Mouse (Mus musculus) large intestine, adult 2 months (tissue): ENCODE data around the gene Shbg. TPM values are rescaled to one million over a fixed set of nuclear protein-coding genes. Genes with fewer than 3 reads are reported as not detected.
"Not testable (repeated sequence)": the region's sequence is repeated elsewhere in the genome, so short reads cannot be mapped to it uniquely, and the experiment has no call there.

ENCODE experiments used
- DNase-seq: peaks from one replicate; pipeline ENCODE4 v3.0.0-alpha.2; 2012; ENCODE audit warnings: low read depth, low spot score
- WGBS: fragments of 180-500 bp; shearing (Covaris S2); methylation state at CpG from one replicate; pipeline ENCODE4 v1.1.7; 2018; 5-methylcytosine and 5-hydroxymethylcytosine counted together
- polyA plus RNA-seq: library from polyadenylated mRNA; depleted of rRNA; stranded (reverse); fragments of >200 nt; gene quantifications from 2 replicates; pipeline ENCODE4 v1.2.3, GENCODE M21; 2012

The Shbg gene
- polyA plus RNA-seq, 1 experiment, result not detected

- under 1% methylated on average over 48 of the region's 50 CpGs for WGBS
These were observed 15.6 kb upstream of the Shbg start for GRCm38 (mm10) chr11:69633128-69633866.

GRCm38 (mm10) chr11:69632284-69633089 is 14.8 kb upstream of the Shbg start, which contains the start of gene Fxr2:
Fxr2 (plus strand) TSS chr11:69632990.
- WGBS, result under 1% methylated on average over 55 of the region's 56 CpGs
- peak; percentile 100 for DNase-seq

More at GRCm38 (mm10) chr11:69633128-69633866, 15.6 kb upstream of the Shbg start:
- no peak for DNase-seq

GRCm38 (mm10) chr11:69629802-69630201 is 12.1 kb upstream of the Shbg start:
- DNase-seq, result no peak
- 62% methylated on average over 1 of the region's 1 CpGs for WGBS

GRCm38 (mm10) chr11:69628286-69628685 is 10.6 kb upstream of the Shbg start:
- DNase-seq, result peak; percentile 70
- WGBS, result 35% methylated on average over 6 of the region's 6 CpGs

- WGBS, result 72% methylated on average over 2 of the region's 2 CpGs
- not testable (repeated sequence) for DNase-seq
These were observed 6.6 kb upstream of the Shbg start for GRCm38 (mm10) chr11:69624339-69624738.

GRCm38 (mm10) chr11:69623006-69623405 is 5.3 kb upstream of the Shbg start:
- no peak for DNase-seq
- 67% methylated on average over 4 of the region's 4 CpGs for WGBS

GRCm38 (mm10) chr11:69622406-69622805 is 4.7 kb upstream of the Shbg start:
- 7% methylated on average over 6 of the region's 6 CpGs for WGBS
- no peak for DNase-seq

- WGBS, result 10% methylated on average over 20 of the region's 20 CpGs
- no peak for DNase-seq
These were observed 4.0 kb upstream of the Shbg start, which contains the start of gene Sat2 for GRCm38 (mm10) chr11:69621571-69622268. Sat2 (plus strand) TSS chr11:69622024.

GRCm38 (mm10) chr11:69620394-69621081 is 2.8 kb upstream of the Shbg start:
- DNase-seq, result no peak
- WGBS, result 54% methylated on average over 7 of the region's 7 CpGs

- DNase-seq, result no peak
- 50% methylated on average over 10 of the region's 10 CpGs for WGBS
These were observed 924 bp downstream of the Shbg start for GRCm38 (mm10) chr11:69616781-69617180.

- WGBS, result 48% methylated on average over 11 of the region's 11 CpGs
- not testable (repeated sequence) for DNase-seq
These were observed 3.5 kb downstream of the Shbg start for GRCm38 (mm10) chr11:69614257-69614588.

- DNase-seq, result peak; percentile 43
- 7% methylated on average over 19 of the region's 19 CpGs for WGBS
These were observed 4.0 kb downstream of the Shbg start for GRCm38 (mm10) chr11:69613553-69614256.

GRCm38 (mm10) chr11:69610899-69611298 is 6.8 kb downstream of the Shbg start:
- 57% methylated on average over 4 of the region's 4 CpGs for WGBS
- DNase-seq, result no peak

GRCm38 (mm10) chr11:69609416-69609815 is 8.3 kb downstream of the Shbg start:
- WGBS, result 74% methylated on average over 7 of the region's 7 CpGs
- no peak for DNase-seq

- 82% methylated on average over 3 of the region's 3 CpGs for WGBS
- DNase-seq, result no peak
These were observed 9.2 kb downstream of the Shbg start for GRCm38 (mm10) chr11:69608525-69608924.

- no peak for DNase-seq
- 61% methylated on average over 2 of the region's 2 CpGs for WGBS
These were observed 10.9 kb downstream of the Shbg start for GRCm38 (mm10) chr11:69606832-69607231.

- no peak for DNase-seq
- WGBS, result 75% methylated on average over 2 of the region's 2 CpGs
These were observed 11.3 kb downstream of the Shbg start for GRCm38 (mm10) chr11:69606491-69606795.

- no peak for DNase-seq
- 2% methylated on average over 32 of the region's 32 CpGs for WGBS
These were observed 11.8 kb downstream of the Shbg start, which contains the start of gene Atp1b2 for GRCm38 (mm10) chr11:69605726-69606490. Atp1b2 (minus strand) TSS chr11:69605942.
